Mouse (Mus musculus) hematopoietic stem cell, adult 5-6 weeks (primary cell): ENCODE data around the gene Ss18l2. TPM values are rescaled to one million over a fixed set of nuclear protein-coding genes. Genes with fewer than 3 reads are reported as not detected.

ENCODE experiments used
- total RNA-seq: library from RNA; stranded (forward); fragments of 172-1452, 232-1000 nt; gene quantifications from 2 replicates; pipeline ENCODE4 v1.2.3, GENCODE M21; 2017

Ss18l2 gene
- total RNA-seq, 1 experiment from 2014 or later: 30.0 TPM

Other genes starting within 250 kb of the Ss18l2 start
- not detected in 2 replicates for gene Cck, start 214.6 kb upstream of the Ss18l2 start, total RNA-seq
- gene Lyzl4, start 68.2 kb upstream of the Ss18l2 start, total RNA-seq: not detected in 2 replicates
- 0.25 and 0.45 TPM in 2 replicates for gene Vipr1, start 67.6 kb upstream of the Ss18l2 start, total RNA-seq
- gene Sec22c, start 4.8 kb upstream of the Ss18l2 start, total RNA-seq: 4.3 and 4.4 TPM in 2 replicates
- 155 and 156 TPM in 2 replicates for gene Nktr, start 8.8 kb downstream of the Ss18l2 start, total RNA-seq
- 2.8 and 3.0 TPM in 2 replicates for gene Zfp651, start 49.0 kb downstream of the Ss18l2 start, total RNA-seq
- not detected in 2 replicates for gene Klhl40, start 67.3 kb downstream of the Ss18l2 start, total RNA-seq
- not detected in 2 replicates for gene Hhatl, start 82.2 kb downstream of the Ss18l2 start, total RNA-seq
- gene Ccdc13, start 129.1 kb downstream of the Ss18l2 start, total RNA-seq: 0.50 TPM in 1 of 2 replicates, not detected in the other
- gene Higd1a, start 148.0 kb downstream of the Ss18l2 start, total RNA-seq: 15.9 and 26.9 TPM in 2 replicates
- gene Ackr2, start 188.0 kb downstream of the Ss18l2 start, total RNA-seq: not detected in 2 replicates
- not detected in 2 replicates for gene Cyp8b1, start 206.0 kb downstream of the Ss18l2 start, total RNA-seq
- 0.38 TPM in 1 of 2 replicates, not detected in the other for gene Fam198a, start 240.7 kb downstream of the Ss18l2 start, total RNA-seq